Mouse (Mus musculus) kidney, adult 9 months (tissue): ENCODE measurements at regions not wholly inside any gene's neighbourhood (a gene's known extent, or its start where the extent isn't known, plus 50 kb on each side); places are given as distances from the start of the nearest gene placed in this dataset.
A peak's percentile ranks its signal among the peaks of the same experiment; 100 is the strongest.

Experiments used
- DNase-seq: peaks from one replicate; pipeline ENCODE4 v3.0.0; 2022

- no peak for DNase-seq
Observed at GRCm38 (mm10) chr13:34576392-34576791, 76.9 kb downstream of the Pxdc1 start.

GRCm38 (mm10) chr13:34575997-34576314 lies 77.3 kb downstream of the Pxdc1 start:
- no peak for DNase-seq

DNA sequence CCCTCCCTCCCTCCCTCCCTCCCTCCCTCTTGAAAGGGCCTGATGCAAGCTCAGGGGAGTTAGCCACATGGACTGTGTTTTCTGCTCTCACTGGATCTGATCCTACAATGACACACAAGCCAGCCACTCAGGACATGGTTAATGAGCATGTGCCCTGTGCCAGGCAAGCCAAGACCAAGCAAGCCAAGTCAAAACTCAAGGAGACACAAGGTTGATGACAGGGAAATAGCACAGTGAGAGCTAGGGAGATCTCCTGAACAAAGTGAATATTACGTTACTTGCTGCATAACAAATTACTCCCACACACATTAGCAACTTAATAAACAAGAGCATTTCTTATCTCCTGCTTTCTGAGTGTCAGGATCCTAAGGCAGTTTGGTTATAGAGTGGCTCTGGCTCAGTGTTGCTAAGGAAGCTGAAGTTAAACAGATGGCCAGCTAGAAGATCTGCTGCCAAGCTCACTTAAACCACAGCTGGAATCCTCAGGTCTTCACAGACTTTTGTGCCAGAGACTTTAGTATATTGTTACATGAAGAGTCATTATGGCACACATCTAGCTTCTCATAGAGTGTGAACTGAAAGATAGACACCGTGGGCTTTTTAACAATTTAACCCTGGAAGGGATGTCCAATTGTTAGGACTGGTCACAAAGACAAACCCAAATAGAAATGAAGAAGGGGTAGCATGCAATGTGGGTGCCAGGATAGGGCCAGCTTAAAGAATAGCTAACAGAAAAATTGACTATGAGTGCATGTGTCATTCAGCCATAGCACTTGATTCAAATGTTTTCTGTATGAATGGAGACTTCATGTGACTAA lies 77.9 kb downstream of the Pxdc1 start:
- no peak for DNase-seq

- no peak for DNase-seq
Observed at GRCm38 (mm10) chr13:34569312-34569711, 84.0 kb downstream of the Pxdc1 start.

GRCm38 (mm10) chr13:34566687-34567086 lies 86.6 kb downstream of the Pxdc1 start:
- DNase-seq = no peak

- DNase-seq = no peak
Observed at GRCm38 (mm10) chr13:34550130-34550884, 103.0 kb downstream of the Pxdc1 start.

DNA sequence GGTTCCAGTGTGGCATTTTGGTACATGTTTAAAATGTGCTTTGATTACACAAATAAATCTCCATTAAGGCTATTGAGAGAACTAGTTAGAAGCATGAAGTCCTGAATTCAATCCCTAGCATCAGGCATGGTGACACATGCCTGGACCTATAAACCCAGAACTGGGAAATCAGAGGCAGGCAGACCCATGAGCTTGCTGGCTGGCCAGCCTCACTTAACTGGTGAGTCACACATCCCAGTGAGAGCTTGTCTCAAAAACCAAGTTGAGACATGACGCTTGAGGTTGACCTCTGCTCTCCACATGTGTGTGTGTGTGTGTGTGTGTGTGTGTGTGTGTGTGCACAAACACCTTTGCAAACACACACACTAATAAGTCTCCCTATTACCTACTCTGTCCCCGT lies 112.6 kb downstream of the Pxdc1 start:
- DNase-seq = no peak

- no peak for DNase-seq
Observed at GRCm38 (mm10) chr13:34533896-34534295, 119.4 kb downstream of the Pxdc1 start.

DNA sequence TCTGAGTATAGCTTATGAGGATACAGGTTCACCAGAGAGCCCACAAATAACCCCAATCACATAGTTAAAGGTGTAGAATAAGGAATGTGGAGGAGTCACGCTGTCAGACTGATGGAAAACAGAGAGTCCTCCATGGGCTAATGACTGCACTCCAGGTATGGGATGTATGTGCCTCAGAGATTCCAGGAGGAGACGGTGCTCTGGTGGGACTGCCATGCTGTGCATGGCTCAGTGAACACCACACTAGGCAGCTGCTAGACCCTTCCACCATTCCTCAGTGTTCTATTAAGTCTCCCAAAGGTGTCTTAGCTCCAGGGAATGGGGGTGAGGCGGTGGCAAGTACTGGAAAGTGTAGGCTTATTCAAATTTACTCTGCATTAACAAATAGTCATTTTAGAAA lies 142.0 kb downstream of the Pxdc1 start:
- DNase-seq = no peak

- DNase-seq = no peak
Observed at GRCm38 (mm10) chr13:34507224-34507623, 146.1 kb downstream of the Pxdc1 start.

- DNase-seq = no peak
Observed at GRCm38 (mm10) chr13:34505861-34506260, 147.4 kb downstream of the Pxdc1 start.

GRCm38 (mm10) chr13:34504879-34505278 lies 148.4 kb downstream of the Pxdc1 start:
- no peak for DNase-seq

GRCm38 (mm10) chr13:34498910-34499309 lies 153.9 kb upstream of the Slc22a23 start:
- no peak for DNase-seq

DNA sequence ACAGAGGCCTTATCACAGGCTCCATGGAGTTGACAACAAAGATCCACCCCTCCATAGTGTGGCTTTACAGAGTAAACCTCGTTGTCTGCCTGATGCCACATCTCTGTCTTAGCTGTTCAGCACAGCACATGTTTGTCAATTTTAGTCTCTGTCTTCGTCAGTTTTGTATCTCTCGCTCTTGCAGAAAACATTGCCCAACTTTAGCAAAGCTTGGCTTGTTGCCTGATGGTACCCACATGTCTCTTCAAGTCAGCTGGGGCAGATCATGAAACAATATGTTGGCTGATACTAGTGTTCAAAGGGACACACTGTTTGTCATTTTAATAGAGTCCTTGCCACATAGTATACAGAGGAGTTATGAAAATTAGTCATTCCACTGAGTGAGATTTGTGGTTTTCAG lies 152.7 kb upstream of the Slc22a23 start:
- no peak for DNase-seq

DNA sequence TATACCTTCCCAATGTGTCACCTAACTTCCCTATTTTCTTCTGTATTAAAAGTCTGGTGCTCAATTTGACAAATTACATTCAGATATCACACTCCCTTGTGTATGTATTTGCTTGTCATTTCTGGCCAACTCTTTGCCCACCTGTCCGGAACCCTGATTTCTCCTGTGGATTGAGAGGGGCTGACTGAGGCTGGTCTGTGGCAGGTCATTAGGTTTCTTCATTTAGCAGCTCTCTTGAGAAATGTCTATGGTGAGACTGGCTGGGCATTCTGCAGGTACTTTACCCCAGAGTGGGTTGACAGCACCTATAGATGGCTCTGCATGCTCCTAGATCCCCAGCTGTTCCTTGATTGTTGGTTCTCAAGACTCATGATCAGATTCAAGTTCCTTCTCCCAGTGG lies 139.8 kb upstream of the Slc22a23 start:
- no peak for DNase-seq

DNA sequence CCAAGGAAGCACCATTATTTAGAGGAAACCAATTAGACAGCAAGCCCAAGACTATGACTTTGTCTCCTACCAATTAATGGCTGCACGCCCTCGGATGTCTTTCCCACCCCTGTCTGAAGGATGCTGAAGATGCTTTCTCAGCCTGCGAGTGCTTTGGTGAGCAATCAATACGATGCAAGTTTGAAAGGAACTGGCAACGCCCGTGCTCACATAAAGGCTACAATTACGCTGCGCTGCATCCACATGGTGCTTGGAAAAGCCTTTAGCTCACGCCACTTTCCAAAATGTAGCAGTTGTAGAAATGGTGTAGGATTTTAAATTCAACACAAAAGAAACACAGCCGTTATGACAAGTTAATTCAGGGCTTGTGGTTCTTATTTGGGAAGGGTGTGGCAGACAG lies 136.5 kb upstream of the Slc22a23 start:
- DNase-seq = no peak

GRCm38 (mm10) chr13:34470410-34470809 lies 125.4 kb upstream of the Slc22a23 start:
- no peak for DNase-seq

- DNase-seq = no peak
Observed at GRCm38 (mm10) chr13:34469568-34469967, 124.6 kb upstream of the Slc22a23 start.

DNA sequence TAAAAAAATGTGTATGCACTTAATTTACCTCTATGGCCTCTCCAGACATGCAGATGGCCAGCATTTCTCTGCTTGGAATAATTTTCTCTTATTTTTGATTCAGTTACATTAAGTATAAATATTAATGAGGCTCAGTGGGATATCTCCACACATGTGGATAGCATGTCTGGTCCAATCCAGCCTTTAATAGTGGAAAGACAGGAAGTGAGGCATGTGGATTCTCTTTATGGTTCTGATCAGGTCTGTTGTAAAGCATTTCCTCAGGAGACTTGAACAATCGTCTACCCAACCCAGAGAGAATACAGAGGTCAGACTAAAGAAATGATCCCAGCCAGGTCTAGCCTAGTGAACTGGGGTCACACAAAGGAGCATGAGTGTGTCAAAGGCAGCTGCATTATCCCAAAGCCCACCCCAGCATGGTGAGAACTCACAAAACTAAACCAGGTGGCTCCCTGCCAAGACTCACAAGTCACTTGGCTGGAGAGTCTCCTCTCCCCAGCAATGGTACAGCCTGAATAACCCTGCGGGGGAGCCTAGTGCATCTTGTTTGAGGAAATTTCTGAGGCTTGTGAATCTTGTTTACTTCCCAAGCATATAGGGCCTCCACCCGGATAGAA lies 123.3 kb upstream of the Slc22a23 start:
- no peak for DNase-seq

DNA sequence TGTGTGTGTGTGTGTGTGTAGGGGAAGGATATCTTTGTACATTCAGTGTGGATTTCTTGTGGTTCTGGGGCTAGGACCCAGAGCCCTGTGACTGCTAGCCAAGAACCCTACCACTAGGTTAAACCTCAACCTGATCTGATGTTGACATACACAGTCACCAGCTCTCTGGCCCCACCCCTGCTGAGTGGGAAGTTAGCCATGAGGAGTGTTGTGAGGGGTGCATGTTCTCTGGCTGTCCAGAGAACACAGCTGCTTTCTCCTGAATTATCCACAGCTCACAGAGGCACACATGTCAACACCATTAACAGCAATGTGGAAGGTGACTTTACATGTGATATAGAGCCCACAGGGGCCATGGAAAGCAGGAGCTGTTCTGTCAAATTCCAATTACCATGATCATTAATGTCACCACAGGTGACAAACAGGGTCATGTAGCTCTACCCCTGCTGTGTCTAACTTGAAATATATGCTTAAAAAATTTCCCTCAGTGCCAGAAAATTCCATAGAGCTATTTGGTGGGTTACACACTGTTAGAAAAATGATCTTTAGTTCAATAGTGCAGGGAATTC lies 121.0 kb upstream of the Slc22a23 start:
- peak; percentile 17 for DNase-seq

DNA sequence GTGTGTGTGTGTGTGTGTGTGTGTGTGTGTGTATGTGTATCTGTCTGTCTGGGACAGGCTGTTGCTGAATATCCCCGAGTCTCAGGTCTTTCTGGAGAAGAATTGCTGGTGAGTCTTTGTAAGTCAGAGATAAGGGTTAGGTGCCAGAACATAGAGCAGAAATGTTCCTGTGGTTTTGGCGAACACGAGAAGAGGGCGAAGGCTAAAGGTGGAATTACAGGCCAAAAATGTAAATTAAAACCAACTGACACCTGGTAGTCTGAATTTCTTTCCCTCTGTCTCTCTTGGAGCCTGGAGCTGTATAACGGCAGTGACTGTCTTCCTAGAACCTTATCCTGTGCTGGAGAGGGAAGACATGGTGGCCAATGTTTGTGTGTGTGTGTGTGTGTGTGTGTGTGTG lies 120.5 kb upstream of the Slc22a23 start:
- DNase-seq = peak; percentile 27

GRCm38 (mm10) chr13:34464221-34464620 lies 119.2 kb upstream of the Slc22a23 start:
- peak; percentile 90 for DNase-seq

DNA sequence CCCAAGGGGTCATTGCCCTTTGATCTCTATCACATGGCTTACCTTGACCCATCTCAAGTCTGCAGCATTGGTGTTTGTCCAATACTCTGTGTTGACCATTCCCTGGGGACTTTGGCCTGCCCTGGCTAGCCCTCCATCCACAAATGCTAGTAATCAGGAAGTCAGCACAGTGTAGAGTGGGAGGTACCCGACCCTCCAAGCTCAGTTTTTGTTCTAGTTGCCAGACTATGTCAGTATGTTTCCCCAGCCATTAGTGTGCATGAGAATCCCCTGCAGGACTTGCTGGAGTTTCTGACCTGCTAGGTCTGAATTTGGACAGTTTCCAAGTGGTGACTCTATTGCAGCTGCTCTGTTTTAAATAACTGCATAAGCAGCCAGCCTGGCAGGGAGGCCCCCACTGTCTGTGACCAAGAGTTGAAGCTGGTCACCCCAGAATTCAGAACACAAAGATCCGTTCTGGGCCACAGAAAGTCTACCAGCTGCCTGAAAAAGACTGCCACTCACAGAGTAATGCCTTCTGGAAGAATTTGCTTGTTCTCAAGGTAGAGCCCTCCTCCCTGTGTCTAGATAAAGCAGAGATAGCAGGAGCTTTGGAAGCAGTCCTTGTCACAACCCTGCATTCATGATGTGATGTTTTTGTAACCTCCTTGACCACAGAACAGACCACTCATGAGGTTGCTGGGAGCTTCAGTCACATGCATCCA lies 118.0 kb upstream of the Slc22a23 start:
- peak; percentile 89 for DNase-seq
